Mouse (Mus musculus): ENCODE results near the gene Mug2.
A peak's percentile ranks its signal among the peaks of the same experiment; 100 is the strongest.
"Not testable (repeated sequence)": the region's sequence is repeated elsewhere in the genome, so short reads cannot be mapped to it uniquely, and the experiment has no call there.

The Mug2 gene

DNA sequence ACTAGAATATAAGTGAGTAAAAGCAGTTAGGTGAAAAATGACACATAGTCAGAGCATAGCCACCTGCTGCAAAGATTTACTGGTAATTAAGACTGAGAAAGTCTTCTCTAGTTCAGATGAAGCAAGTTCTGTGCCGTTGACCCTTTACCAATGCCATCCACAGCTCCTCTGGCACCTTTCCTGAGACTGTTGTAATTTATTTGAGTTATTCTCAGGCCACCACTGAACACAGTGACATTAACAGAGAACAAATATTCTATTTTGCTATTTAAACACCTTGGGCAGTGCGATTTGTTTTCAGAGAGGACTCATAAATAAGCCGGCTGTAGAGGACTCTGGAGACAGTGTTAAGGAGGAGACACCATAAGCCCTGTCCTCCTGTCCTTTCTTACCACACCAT lies at the start of gene Mug2:
Gene Mug2 (plus strand): TSS at position 301 of the 400 bp plus-strand sequence.
- DNase-seq (ENCODE audit: low read depth) = not testable (repeated sequence)

DNA sequence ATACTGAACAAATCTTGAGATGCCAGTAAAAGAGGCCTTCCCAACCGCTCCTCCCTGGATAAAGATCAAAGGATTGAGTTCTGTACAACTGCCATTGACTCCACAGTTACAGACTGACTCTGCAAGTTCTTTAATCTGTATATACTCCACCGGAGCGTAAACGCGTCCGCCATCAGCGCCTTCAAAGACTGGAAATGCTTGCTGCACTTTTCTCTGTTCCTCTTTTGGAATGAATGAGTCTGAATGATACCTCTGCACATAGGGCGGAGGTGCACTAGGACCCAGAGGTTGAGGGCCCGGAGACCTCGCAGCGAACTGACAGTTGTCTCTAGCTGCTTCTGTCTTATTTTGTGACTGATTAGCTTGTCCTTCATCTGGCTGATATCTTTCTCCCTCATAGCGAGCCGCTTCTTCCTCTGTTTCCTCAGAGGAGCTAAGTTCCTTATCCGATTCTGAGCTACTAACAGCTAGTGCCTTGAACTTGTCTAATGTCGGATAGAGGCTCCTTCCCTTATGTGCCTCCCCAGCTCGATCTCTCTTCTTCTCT lies 48.7 kb upstream of the Mug2 start:
- DNase-seq (ENCODE audit: low read depth) = not testable (repeated sequence)

DNA sequence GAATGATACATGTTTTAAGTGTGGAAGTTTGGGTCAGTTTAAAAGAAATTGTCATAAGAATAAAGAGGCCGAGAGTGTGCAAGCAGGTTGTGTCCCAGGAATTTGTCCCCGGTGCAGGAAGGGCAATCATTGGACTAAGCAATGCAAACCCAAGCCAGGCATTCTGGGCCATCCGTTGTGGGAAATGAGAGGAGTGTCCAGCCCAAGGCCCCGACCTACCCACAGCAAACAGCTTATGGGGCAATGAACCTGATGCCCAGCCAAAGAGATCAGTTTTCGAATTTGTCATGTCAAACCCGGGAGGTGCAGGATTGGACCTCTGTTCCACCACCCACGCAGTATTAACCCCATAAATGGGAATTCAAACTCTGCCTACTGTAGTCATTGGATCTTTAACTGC lies 30.9 kb upstream of the Mug2 start:
- no peak for DNase-seq (ENCODE audit: low read depth)

DNA sequence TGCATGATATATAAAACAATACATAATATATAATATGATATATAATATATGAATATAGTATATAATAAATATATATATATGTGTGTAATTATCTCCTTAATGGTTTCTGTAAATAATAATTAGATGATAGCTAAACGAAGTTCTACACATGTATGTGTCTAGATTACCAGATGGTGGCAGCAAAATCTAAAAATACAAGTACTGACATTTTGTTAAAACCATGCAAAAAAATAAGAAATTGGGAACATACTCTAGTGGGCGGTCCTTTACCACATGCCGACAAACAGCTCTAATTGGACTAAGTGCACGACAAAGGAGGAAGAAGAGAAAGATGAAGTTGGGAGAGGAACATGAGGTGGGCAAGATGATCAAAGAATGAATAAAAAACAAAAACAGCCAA lies 94.3 kb downstream of the Mug2 start:
- DNase-seq (ENCODE audit: low read depth) = peak; percentile 19

DNA sequence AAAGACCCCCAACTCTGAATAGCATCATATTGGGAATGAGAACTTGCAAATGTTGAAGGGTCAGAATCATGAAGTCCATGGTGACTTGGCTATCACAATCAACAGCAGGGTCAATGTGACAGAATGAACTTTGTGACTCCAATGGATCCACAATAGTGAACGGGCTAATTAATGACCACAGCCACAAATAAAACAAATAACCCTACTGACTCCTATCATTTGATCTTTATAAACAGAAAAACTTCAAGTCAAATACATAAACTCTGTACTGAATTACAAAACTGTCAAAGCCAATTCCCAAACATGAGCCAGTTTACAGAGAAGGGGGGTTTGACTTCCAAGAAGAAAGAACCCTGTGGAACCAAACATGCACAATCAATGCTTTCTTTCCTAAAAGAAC lies 95.1 kb downstream of the Mug2 start:
- DNase-seq (ENCODE audit: low read depth) = no peak

DNA sequence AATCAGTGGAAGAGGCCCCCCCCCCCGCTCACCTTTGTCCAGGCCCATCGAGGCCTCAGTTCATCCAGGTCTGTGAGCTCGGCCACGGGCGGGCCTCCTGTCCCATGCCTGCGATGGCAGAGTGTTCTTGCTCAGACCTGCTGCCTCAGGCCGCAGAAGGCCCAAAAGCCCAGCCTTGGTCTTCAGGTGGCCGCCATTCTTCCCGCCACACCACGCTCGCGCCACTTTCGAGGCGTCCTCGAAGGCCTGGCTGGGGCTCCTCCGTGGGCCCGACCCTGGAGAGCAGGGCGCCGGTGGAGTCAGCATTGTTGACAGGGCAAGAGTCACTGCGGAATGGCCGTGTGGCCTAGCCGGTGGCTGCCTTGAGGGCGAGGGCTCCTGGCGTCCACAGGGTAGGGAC lies 110.4 kb downstream of the Mug2 start:
- DNase-seq (ENCODE audit: low read depth) = no peak

DNA sequence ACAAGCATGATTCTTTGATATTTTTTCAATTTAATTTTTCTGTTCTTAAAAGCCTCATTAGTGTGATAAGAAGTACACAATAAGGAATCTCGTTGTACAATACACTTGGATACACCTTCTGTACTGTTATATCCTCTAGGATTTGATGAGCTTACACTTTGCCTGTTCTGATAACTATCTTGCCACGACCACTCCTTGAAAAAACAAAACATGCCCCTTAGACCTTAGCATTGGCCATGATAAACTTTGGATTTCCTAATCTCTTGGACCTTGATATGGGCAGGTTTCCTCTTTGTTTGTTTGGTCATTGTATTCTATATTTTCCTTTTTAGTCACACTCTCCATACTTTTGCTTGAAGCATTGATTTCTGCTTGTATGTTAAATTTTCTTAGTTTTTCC lies 123.0 kb downstream of the Mug2 start:
- DNase-seq (ENCODE audit: low read depth) = no peak

Data from 416B (cell line).